Mouse (Mus musculus): ENCODE results near the gene Gata2. TPM values are rescaled to one million over a fixed set of nuclear protein-coding genes. Genes with fewer than 3 reads are reported as not detected.
A peak's percentile ranks its signal among the peaks of the same experiment; 100 is the strongest.

The Gata2 gene
- polyA plus RNA-seq, 1 experiment from 2014 or later: 14.5 TPM

DNA sequence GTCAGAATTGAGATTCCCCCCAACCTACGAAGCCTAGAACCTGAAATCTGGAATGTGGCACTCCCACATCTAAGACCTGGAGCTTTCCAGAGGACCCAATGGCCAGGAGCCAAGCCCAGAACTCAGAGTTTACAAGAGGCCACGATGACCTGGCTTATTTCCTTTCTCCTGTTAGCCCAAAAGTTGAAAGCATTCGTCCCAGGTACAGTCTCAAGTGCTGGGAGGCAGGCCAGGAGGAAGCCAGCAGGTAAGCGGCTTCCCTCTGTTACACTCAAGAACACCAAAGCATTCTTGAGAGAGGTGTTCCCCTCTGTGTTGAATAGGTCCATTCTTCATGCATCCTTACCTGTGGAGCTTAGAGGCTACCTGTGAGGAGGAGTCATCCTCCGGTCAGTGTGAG lies 15.8 kb downstream of the Gata2 start:
- no peak for ATAC-seq (replicated peaks; ENCODE audit: insufficient number of reproducible peaks, low FRiP score, low TSS enrichment)

DNA sequence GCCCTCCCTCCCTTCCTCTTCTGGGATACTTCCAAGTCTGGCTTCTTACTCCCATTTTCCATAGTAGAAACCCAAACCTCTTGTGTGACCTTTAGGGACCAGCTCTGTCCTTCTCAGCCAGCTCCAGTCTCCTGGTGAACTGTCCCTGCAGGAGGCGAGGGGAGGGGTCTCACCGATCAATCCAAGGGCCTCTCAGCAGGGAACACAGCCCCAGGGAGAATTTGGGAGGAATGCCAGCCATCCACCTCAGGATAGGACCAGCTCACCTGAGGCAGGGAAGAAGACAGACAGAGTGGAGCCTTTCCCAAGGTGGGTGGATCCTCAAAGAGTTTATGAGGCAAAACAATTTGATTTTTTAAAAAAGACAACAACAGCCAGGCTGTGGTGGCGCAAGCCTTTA lies 16.5 kb downstream of the Gata2 start:
- Histone ChIP-seq H3K9me3 (replicated peaks; ENCODE audit: control insufficient read depth, low read length) (no peaks in the 10 kb centered on the region), H3K36me3 (ENCODE audit: control insufficient read depth, insufficient read depth, low read length) (no peaks in the 10 kb centered on the region), H3K4me2 (no peak overlapping the region), H3K27me3 (ENCODE audit: control insufficient read depth, insufficient read depth, low read length) (peaks cover 29% of the 10 kb centered on the region), H3K4me3 (ENCODE audit: low read depth, low read length) (no peak overlapping the region), H3K9ac (ENCODE audit: low read depth, low read length) (no peak overlapping the region), H3K4me1 (ENCODE audit: control insufficient read depth, insufficient read depth, low read length) (peaks cover 3% of the 10 kb centered on the region; the same call in 1 of the 2 replicates), H3K27ac (ENCODE audit: low read depth, low read length) (no peak overlapping the region)
- ATAC-seq (replicated peaks; ENCODE audit: insufficient number of reproducible peaks, low FRiP score, low TSS enrichment): no peak
- WGBS (ENCODE audit: insufficient replicate concordance): 59% methylated on average over 3 of the region's 3 CpGs

More for the DNA sequence above, 15.8 kb downstream of the Gata2 start:
- H3K27ac ChIP-seq (ENCODE audit: low read depth, low read length): no peak overlapping the region
- no peaks in the 10 kb centered on the region for H3K9me3 ChIP-seq (replicated peaks; ENCODE audit: control insufficient read depth, low read length)
- no peak overlapping the region for H3K4me3 ChIP-seq (ENCODE audit: low read depth, low read length)
- H3K27me3 ChIP-seq (ENCODE audit: control insufficient read depth, insufficient read depth, low read length): peaks cover 37% of the 10 kb centered on the region
- H3K36me3 ChIP-seq (ENCODE audit: control insufficient read depth, insufficient read depth, low read length): no peaks in the 10 kb centered on the region
- no peak overlapping the region for H3K9ac ChIP-seq (ENCODE audit: low read depth, low read length)
- H3K4me2 ChIP-seq: no peak overlapping the region
- peaks cover 3% of the 10 kb centered on the region; the same call in 1 of the 2 replicates for H3K4me1 ChIP-seq (ENCODE audit: control insufficient read depth, insufficient read depth, low read length)
- WGBS (ENCODE audit: insufficient replicate concordance): 81% methylated on average over 5 of the region's 5 CpGs

DNA sequence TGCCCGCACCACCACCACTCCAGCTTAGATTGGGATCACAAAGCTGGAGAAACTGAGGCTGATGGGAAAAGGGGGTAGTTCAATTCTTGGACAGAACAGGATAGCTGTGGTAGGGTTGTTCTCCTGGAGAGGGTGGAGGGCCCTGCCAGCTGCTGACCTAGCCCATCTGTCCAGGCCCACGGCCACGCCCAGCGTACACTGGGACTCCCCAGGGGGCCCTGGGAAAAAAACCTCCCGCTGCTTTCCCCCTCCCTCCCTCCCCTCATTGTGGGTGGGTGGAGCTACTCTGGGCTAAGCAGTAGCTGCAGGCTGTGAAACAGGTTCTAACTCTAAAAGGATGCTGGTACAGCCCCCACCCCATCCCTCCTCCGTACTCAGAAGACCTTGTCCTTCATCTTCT lies 22.1 kb downstream of the Gata2 start:
- ATAC-seq (replicated peaks; ENCODE audit: insufficient number of reproducible peaks, low FRiP score, low TSS enrichment): no peak
- no peak overlapping the region for H3K4me3 ChIP-seq (ENCODE audit: low read depth, low read length)
- H3K9ac ChIP-seq (ENCODE audit: low read depth, low read length): no peak overlapping the region
- no peaks in the 10 kb centered on the region for H3K27me3 ChIP-seq (ENCODE audit: control insufficient read depth, insufficient read depth, low read length)
- no peaks in the 10 kb centered on the region for H3K4me1 ChIP-seq (ENCODE audit: control insufficient read depth, insufficient read depth, low read length)
- H3K36me3 ChIP-seq (ENCODE audit: control insufficient read depth, insufficient read depth, low read length): no peaks in the 10 kb centered on the region
- H3K9me3 ChIP-seq (replicated peaks; ENCODE audit: control insufficient read depth, low read length): no peaks in the 10 kb centered on the region
- H3K27ac ChIP-seq (ENCODE audit: low read depth, low read length): no peak overlapping the region
- 38% methylated on average over 6 of the region's 6 CpGs for WGBS (ENCODE audit: insufficient replicate concordance)
- no peak overlapping the region for H3K4me2 ChIP-seq

DNA sequence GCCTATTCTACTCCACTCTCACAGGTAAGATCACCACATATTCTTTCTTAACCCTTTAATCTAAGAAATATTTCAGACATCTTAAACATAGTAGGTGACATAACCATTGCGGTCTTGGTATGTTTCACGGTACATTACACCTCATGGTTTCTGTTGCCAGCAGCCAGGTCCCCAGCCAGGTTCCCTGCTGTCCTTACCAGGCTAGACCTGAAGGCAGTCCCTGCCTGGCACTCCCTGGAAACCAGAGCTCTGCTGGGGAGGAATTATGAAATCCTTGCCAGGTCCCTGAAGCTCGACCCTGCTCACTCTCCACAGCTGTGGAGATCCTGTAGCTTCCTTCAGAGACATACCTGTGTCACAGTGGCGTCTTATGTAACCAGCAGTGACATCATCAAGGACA lies 22.5 kb downstream of the Gata2 start:
- Histone ChIP-seq H3K9me3 (replicated peaks; ENCODE audit: control insufficient read depth, low read length) (no peaks in the 10 kb centered on the region), H3K27me3 (ENCODE audit: control insufficient read depth, insufficient read depth, low read length) (no peaks in the 10 kb centered on the region; the same call in 1 of the 2 replicates), H3K4me2 (no peak overlapping the region), H3K27ac (ENCODE audit: low read depth, low read length) (no peak overlapping the region), H3K4me1 (ENCODE audit: control insufficient read depth, insufficient read depth, low read length) (no peaks in the 10 kb centered on the region), H3K9ac (ENCODE audit: low read depth, low read length) (no peak overlapping the region), H3K36me3 (ENCODE audit: control insufficient read depth, insufficient read depth, low read length) (no peaks in the 10 kb centered on the region), H3K4me3 (ENCODE audit: low read depth, low read length) (no peak overlapping the region)
- WGBS (ENCODE audit: insufficient replicate concordance): 76% methylated on average over 4 of the region's 4 CpGs
- ATAC-seq (replicated peaks; ENCODE audit: insufficient number of reproducible peaks, low FRiP score, low TSS enrichment): no peak

DNA sequence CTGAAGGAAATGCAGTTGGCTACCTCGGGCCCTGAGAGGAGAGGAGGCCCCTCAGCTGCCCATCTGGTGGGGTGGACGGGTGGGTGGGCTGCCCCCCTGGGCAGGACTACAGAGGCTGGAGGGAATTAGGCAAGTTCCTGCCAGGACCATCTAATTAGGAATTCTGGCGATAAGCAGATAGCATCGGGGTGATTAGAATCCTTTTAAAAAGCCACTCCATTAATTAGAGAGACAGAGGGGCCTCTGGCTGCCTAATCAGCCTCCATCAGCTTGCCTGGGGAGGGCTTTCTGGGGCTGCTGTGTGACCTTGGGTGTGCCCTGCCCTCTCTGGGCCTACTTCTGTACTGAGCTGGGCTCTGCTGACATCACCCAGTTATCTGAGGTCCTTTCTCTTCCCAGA lies 25.4 kb downstream of the Gata2 start:
- no peaks in the 10 kb centered on the region for H3K36me3 ChIP-seq (ENCODE audit: control insufficient read depth, insufficient read depth, low read length)
- no peaks in the 10 kb centered on the region for H3K4me1 ChIP-seq (ENCODE audit: control insufficient read depth, insufficient read depth, low read length)
- no peak overlapping the region for H3K27ac ChIP-seq (ENCODE audit: low read depth, low read length)
- H3K9me3 ChIP-seq (replicated peaks; ENCODE audit: control insufficient read depth, low read length): no peaks in the 10 kb centered on the region
- H3K4me3 ChIP-seq (ENCODE audit: low read depth, low read length): no peak overlapping the region
- WGBS (ENCODE audit: insufficient replicate concordance): 19% methylated on average over 4 of the region's 4 CpGs
- 0 out of 2 replicates have a peak overlapping the region, but pooled peaks have one; percentile 10 for H3K9ac ChIP-seq (ENCODE audit: low read depth, low read length)
- ATAC-seq (replicated peaks; ENCODE audit: insufficient number of reproducible peaks, low FRiP score, low TSS enrichment): no peak
- H3K4me2 ChIP-seq: no peak overlapping the region
- H3K27me3 ChIP-seq (ENCODE audit: control insufficient read depth, insufficient read depth, low read length): no peaks in the 10 kb centered on the region; the same call in none of the 2 replicates

DNA sequence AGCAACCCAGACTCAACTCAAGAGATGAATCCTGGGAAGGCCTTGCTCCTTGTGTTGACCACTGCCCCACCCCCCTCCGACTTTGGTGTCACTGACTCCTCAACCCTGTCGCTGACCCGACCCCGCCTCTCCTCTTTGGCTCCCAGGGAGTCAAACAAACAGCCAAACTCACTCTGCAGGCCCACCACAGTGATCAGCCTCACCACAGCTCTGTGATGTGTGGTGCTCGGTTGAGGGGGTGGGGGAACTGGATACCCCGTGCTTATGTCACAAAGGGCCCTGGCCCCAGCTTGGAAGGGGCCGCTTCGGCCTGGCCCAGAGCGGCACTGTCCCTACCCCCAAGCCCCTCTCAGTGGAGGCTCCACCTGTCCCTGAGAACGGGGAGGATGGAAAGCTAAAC lies 28.3 kb downstream of the Gata2 start, which contains the start of gene Dnajb8:
Dnajb8 (plus strand) TSS at position 301 of the 400 bp plus-strand sequence.
- no peak within 1 kb of the TSS for H3K4me2 ChIP-seq
- H3K4me3 ChIP-seq (ENCODE audit: low read depth, low read length): no peak within 1 kb of the TSS
- no peak within 1 kb of the TSS for H3K9ac ChIP-seq (ENCODE audit: low read depth, low read length)
- no peaks in the 10 kb centered on the region for H3K9me3 ChIP-seq (replicated peaks; ENCODE audit: control insufficient read depth, low read length)
- 45% methylated on average over 10 of the region's 10 CpGs for WGBS (ENCODE audit: insufficient replicate concordance)
- ATAC-seq (replicated peaks; ENCODE audit: insufficient number of reproducible peaks, low FRiP score, low TSS enrichment): no peak
- no peaks in the 10 kb centered on the region for H3K4me1 ChIP-seq (ENCODE audit: control insufficient read depth, insufficient read depth, low read length)
- H3K36me3 ChIP-seq (ENCODE audit: control insufficient read depth, insufficient read depth, low read length): no peaks in the 10 kb centered on the region
- H3K27me3 ChIP-seq (ENCODE audit: control insufficient read depth, insufficient read depth, low read length): peaks cover 5% of the 10 kb centered on the region
- H3K27ac ChIP-seq (ENCODE audit: low read depth, low read length): no peak within 1 kb of the TSS

DNA sequence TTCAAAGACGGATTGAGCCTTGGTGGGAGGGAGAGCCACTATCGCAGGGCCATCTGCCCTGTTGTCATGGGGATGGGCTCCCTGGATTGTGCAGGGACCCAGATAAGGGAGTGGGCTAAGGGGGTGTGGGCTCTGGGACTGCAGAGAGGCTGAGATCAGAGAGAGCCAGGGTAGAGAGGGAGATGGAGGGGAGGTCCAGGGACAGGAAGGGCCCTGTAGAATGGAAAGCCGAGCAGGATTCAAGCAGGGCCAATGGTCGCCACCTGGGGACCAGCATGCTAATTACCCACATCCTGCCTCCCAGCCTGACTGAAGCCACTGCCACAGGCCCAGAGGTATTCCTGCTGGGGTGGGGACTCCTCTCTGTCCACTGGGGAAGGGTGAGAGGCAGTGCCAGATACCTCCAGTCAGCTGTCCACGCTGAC lies 32.9 kb downstream of the Gata2 start:
- H3K9ac ChIP-seq (ENCODE audit: low read depth, low read length): no peak overlapping the region
- no peaks in the 10 kb centered on the region for H3K4me1 ChIP-seq (ENCODE audit: control insufficient read depth, insufficient read depth, low read length)
- no peaks in the 10 kb centered on the region for H3K9me3 ChIP-seq (replicated peaks; ENCODE audit: control insufficient read depth, low read length)
- no peak overlapping the region for H3K27ac ChIP-seq (ENCODE audit: low read depth, low read length)
- no peak overlapping the region for H3K4me2 ChIP-seq
- H3K4me3 ChIP-seq (ENCODE audit: low read depth, low read length): no peak overlapping the region
- H3K36me3 ChIP-seq (ENCODE audit: control insufficient read depth, insufficient read depth, low read length): no peaks in the 10 kb centered on the region
- no peak for ATAC-seq (replicated peaks; ENCODE audit: insufficient number of reproducible peaks, low FRiP score, low TSS enrichment)
- peaks cover 17% of the 10 kb centered on the region for H3K27me3 ChIP-seq (ENCODE audit: control insufficient read depth, insufficient read depth, low read length)
- 10% methylated on average over 5 of the region's 5 CpGs for WGBS (ENCODE audit: insufficient replicate concordance)

DNA sequence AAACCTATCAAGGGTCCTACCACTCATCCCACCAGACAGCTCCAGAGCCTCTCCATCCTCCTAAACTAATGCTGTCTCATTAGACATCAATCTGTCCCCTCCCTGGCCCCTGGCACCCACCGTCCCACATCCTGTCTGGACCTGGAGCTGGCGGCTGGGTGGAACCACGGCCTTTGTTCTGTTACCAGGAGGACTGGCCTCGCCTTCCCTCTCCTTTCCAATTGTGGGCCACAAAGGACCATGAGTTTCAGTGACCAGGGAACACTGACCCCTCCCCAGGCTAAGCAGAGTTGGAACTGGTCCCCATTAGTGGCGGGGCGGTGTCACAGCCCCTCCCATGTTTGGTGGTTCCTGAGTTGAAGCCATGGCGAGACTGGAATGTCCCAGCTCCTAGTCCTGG lies 33.8 kb downstream of the Gata2 start:
- Histone ChIP-seq H3K4me2 (no peak overlapping the region), H3K9ac (ENCODE audit: low read depth, low read length) (no peak overlapping the region), H3K36me3 (ENCODE audit: control insufficient read depth, insufficient read depth, low read length) (no peaks in the 10 kb centered on the region), H3K4me3 (ENCODE audit: low read depth, low read length) (no peak overlapping the region), H3K4me1 (ENCODE audit: control insufficient read depth, insufficient read depth, low read length) (no peaks in the 10 kb centered on the region), H3K27ac (ENCODE audit: low read depth, low read length) (no peak overlapping the region), H3K27me3 (ENCODE audit: control insufficient read depth, insufficient read depth, low read length) (peaks cover 17% of the 10 kb centered on the region), H3K9me3 (replicated peaks; ENCODE audit: control insufficient read depth, low read length) (no peaks in the 10 kb centered on the region)
- 69% methylated on average over 7 of the region's 7 CpGs for WGBS (ENCODE audit: insufficient replicate concordance)
- ATAC-seq (replicated peaks; ENCODE audit: insufficient number of reproducible peaks, low FRiP score, low TSS enrichment): no peak

DNA sequence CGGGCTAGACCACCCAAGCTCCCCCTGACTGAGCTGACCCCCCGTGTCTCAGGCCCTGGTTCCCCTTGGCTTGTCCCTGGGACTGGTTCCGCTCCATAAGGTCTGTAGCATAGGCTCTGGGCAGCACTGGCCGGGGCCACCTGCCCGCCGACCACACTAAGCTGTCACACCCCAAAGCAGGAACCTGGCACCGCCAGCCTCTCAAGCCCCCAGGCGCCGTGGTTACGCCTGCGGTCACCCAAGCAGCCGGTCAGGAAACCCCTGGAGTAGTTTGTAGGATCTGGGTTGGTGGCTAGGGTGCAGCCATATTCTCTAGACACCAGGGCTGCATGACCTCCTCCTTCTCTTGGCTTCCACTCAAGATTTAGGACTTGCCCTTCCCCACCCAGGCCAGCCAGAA lies 35.5 kb downstream of the Gata2 start:
- H3K36me3 ChIP-seq (ENCODE audit: control insufficient read depth, insufficient read depth, low read length): no peaks in the 10 kb centered on the region
- H3K9me3 ChIP-seq (replicated peaks; ENCODE audit: control insufficient read depth, low read length): no peaks in the 10 kb centered on the region
- H3K9ac ChIP-seq (ENCODE audit: low read depth, low read length): no peak overlapping the region
- no peak overlapping the region for H3K4me3 ChIP-seq (ENCODE audit: low read depth, low read length)
- H3K27me3 ChIP-seq (ENCODE audit: control insufficient read depth, insufficient read depth, low read length): peaks cover 25% of the 10 kb centered on the region
- 90% methylated on average over 9 of the region's 12 CpGs for WGBS (ENCODE audit: insufficient replicate concordance)
- no peak overlapping the region for H3K4me2 ChIP-seq
- no peak overlapping the region for H3K27ac ChIP-seq (ENCODE audit: low read depth, low read length)
- ATAC-seq (replicated peaks; ENCODE audit: insufficient number of reproducible peaks, low FRiP score, low TSS enrichment): no peak
- H3K4me1 ChIP-seq (ENCODE audit: control insufficient read depth, insufficient read depth, low read length): no peaks in the 10 kb centered on the region

Measured in heart, embryonic 11.5 days (tissue).